Mouse (Mus musculus) adipocyte (in vitro differentiated cells): ENCODE measurements around the gene Pabpn1.
"Not testable (repeated sequence)": the region's sequence is repeated elsewhere in the genome, so short reads cannot be mapped to it uniquely, and the experiment has no call there.

ENCODE experiments used
- DNase-seq: peaks from one replicate; pipeline ENCODE4 v3.0.0-alpha.2; 2016; ENCODE audit warnings: low spot score

Gene Pabpn1

DNA sequence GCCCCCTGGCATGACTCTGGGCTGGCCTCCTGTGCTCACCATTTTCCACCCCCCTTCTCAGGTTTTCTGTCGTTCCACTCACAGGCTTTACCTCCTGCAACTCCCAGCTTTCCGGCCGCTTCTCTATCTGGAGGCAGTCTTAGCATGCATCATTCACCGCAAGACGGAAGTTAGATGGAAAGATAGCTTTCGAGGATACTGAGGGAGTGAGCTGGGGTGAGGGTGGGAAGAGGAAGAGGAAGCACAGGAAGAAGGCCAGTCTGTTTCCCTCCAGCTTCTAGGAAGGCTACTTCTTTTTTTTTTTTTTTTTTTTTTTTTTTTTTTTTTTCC, 44.5 kb downstream of the Pabpn1 start:
- DNase-seq: no peak

DNA sequence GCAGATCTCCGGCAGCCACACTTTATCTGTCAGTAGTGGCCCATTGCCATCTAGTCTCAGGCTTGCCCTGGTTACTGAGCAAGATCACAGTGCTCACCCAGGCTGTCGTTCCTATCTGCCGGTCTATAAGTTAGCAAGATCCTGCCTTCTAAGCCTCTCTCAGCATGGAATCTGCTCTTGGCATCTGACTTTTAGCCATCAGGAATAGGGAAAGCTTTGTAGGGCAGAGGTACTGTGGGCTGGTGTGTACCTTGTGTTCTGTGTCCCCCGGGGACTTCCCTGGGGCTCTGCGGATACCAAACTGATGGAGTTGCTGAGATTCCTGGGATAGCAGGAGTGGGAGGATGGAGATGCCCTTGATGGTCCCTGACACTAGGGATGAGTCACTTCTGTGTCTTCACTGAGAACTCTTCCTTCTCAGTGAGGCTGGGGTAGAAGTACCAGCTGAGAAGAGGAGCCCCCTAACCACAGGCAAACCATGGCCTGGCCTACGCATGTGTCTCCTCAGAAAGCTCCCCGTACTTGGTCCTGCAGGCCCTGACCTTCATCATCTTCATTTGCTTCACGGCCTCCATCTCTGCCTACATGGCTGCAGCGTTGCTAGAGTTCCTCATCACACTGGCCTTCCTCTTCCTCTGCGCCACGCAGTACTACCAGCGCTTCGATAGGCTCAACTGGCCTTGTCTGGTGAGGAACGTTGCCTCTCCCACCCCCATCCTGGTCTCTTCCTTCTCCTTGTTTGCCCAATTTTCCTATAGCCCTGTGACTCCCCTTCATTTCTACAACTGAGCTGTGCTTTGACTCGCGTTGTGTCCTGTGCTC, 45.3 kb downstream of the Pabpn1 start:
- DNase-seq: no peak

DNA sequence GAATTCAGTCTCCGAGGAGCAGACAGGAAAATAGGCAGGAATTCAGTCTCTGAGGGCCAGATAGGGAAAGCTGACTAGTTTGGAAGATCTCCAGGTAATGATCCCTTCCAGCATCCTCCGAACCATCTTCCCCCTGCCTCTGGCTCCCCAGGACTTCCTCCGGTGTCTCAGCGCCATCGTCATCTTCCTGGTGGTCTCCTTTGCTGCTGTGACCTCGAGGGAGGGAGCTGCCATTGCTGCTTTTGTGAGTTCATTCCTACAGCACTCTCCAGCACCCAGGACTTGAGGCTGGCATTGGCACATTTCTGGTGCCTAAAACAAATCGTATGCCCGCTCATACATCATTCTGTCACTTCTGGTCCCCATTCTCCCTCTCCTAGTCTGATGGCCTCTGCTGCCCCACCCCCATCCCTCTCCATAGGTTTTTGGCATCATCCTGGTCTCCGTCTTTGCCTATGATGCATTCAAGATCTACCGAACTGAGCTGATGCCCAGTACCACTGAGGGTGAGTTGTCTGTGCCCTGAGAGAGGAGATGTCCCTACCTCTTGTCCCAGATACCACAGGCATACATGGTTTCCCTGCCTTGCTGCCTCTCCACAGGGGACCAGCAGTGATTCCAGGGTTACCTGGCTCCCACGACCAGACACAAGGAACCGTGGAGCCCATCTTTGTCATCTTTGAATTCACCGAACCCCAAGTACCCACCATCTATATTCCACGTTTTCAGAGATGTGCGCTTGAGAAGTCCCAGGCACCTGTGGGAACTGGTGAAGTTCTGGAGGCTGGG, 46.3 kb downstream of the Pabpn1 start:
- DNase-seq: no peak

- DNase-seq: peak; percentile 54
These were observed 47.3 kb downstream of the Pabpn1 start for GRCm38 (mm10) chr14:54939434-54940175.

DNA sequence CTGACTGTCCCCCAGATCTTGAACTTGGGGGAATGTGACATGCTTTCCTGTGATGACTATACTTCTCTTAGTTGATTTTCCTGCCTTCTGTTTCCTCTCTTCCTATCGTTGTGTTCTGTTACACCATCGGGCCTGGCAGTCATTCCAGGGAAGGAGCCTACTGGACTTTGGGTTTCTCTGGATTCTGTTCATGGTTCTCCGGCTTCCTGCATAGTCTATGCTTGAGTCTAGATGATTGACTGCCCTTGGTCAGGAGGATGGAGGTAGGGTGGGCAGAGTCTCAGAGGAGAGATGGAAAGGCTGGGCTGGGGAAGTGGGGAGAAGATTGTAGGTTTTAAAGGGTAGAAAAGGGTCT, 47.9 kb downstream of the Pabpn1 start:
- no peak for DNase-seq

DNA sequence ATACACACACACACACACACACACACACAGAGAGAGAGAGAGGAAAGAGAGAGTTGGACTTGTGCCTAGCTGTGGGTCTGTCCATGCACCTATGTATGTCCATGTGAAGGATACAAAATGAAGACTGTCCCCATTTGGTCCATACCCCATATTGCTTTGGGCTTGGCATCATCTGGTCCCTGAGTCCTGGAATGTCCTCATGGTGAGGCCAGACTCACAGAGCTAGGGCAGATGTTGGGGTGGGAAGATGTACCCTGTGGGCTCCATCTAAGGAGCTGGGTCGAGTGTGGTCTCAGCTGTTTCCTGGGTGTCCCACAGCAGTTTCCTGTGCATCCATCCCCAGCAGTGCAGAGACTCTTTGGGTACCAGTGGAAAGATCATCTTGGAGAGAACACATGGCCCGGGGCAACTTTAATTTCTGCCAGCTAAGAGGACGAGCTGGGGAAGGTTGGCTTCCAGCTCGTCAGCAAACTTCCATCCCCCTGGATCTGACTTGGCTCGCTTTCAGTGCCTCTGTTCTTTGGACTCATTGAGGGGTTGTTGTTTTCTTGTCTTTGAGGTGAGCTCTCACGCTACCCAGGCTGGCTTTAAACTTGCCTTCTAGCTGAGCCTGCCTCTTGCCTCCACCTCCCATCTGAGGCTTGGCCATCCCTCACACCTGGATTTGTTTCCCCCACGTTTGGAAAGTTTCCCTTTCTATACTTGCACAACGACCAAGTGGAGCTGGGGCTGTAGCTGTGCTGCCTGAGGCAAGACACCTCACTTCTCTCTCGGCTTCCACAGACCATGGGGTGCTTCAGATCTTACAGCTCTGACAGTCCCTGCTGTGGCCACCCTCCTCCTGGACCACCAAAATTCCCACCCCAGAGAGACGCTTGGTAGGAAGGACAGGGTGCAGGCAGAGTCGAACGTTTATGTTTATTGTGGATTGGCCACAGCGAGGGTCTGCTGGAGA, 49.0 kb downstream of the Pabpn1 start:
- DNase-seq: no peak

- DNase-seq: no peak
These were observed 50.2 kb downstream of the Pabpn1 start for GRCm38 (mm10) chr14:54942479-54942878.

- no peak for DNase-seq
These were observed 51.7 kb downstream of the Pabpn1 start for GRCm38 (mm10) chr14:54943971-54944370.

DNA sequence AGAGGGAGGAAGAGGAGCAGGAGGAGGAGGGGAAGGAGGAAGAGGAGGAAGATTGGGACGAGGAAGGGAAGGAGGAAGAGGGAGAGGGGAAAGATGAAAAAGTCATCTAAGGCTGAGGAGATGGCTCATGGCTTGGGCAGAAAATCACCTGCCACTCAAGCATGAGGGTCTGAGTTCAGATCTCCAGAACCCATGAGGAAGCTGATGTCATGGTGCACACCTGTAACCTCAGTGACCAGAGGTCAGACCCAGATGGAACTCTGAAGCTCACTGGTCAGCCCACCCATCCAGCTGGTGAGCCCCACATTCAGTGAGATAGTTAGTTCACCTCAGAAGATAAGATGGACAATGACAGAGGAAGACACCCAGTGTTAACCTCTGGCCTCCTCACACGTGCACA, 52.6 kb downstream of the Pabpn1 start:
- DNase-seq: no peak

DNA sequence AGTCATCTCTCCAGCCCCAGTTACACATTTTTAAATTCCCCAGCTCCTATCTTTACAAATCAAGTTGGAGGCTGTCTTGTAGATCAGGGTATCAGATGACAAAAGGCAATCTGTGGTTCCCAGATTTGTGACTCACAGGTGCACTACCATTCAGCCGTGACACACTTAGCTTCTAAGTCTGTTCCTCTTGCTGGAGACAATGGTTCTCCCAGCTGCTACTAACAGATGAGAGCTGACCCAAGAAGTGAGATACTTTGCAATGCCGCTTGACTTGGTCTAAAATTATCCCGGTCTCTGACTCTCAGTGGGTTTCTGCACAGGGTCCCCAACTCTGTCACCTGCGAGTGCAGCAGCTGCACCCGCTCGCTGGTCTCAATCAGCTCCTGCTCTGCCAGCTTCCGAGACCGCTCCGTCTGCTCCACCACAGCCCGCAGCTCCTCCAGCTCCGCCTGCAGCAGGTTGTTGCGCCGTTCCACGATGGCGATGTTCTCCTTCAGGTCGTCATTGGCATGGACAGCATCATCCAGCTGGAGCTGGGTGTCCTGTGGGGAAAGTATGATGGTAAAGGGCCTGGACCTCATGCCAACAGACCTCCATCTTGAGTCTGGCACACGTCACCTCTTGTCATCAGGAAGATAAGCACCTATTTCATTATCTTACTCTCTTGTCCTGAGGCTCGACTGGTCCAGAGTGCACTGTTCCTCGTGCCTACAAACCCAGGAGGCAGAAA, 53.8 kb downstream of the Pabpn1 start:
- DNase-seq: no peak

GRCm38 (mm10) chr14:54947008-54947407, 54.7 kb downstream of the Pabpn1 start:
- DNase-seq: not testable (repeated sequence)
